Mouse (Mus musculus) left cerebral cortex, postnatal 10 days (tissue): ENCODE results near the gene Arl8b. TPM values are rescaled to one million over a fixed set of nuclear protein-coding genes. Genes with fewer than 3 reads are reported as not detected.
"Not testable (repeated sequence)": the region's sequence is repeated elsewhere in the genome, so short reads cannot be mapped to it uniquely, and the experiment has no call there.

ENCODE experiments used
- DNase-seq, 2 experiments: peaks; one replicate each; pipeline ENCODE4 v3.0.0; 2021 to 2022; ENCODE audit warnings: low spot score in 2 of 2, mixed read lengths in 1 of 2; ENCODE audit errors: extremely low spot score in 1 of 2
- intact Hi-C: fragments of 180-260 bp; cut with DNase I; formaldehyde crosslinking; loops from one replicate; pipeline ENCODE4 v1.15.1; 2025
- total RNA-seq, 2 experiments: library from RNA; stranded (reverse); gene quantifications; 2 replicates each; pipeline ENCODE4 v1.2.3; 2021

Arl8b gene
- total RNA-seq, 2 experiments from 2014 or later = 173 TPM

- peak in 1 of 2 experiments; percentile 49 for DNase-seq
Measured at GRCm38 (mm10) chr6:108862548-108862947, 79.6 kb downstream of the Arl8b start.

GRCm38 (mm10) chr6:108866317-108866716, 83.4 kb downstream of the Arl8b start:
- no peak for DNase-seq
- intact Hi-C loops = no loop called here

More at GRCm38 (mm10) chr6:108862548-108862947, 79.6 kb downstream of the Arl8b start:
- intact Hi-C loops = no loop called here

GRCm38 (mm10) chr6:108869031-108869430, 86.1 kb downstream of the Arl8b start:
- DNase-seq, intact Hi-C loops: not testable (repeated sequence)

GRCm38 (mm10) chr6:108870421-108870820, 87.5 kb downstream of the Arl8b start:
- intact Hi-C loops = loop anchor here (10.0 kb wide), 1 partner anchor 284 kb away; no protein-coding TSS in a partner anchor
- no peak for DNase-seq

GRCm38 (mm10) chr6:108871251-108871650, 88.4 kb downstream of the Arl8b start:
- no peak for DNase-seq
- intact Hi-C loops = loop anchor here (10.0 kb wide), 1 partner anchor 284 kb away; no protein-coding TSS in a partner anchor

Other genes with a start within 250 kb of the Arl8b start
- 10 to 100 TPM; 38.5 to 40.6 TPM for gene Bhlhe40, start 122.5 kb upstream of the Arl8b start, total RNA-seq
- 10 to 100 TPM; 25.0 to 27.2 TPM for gene Edem1, start 45.5 kb downstream of the Arl8b start, total RNA-seq